Mouse (Mus musculus): ENCODE measurements around the gene Sipa1.

GRCm38 (mm10) chr19:5637069-5638047 lies 26.1 kb downstream of the Sipa1 start, which contains the start of gene Rela:
- TF ChIP-seq CTCF (IDR thresholded peaks at IDR 0.05; ENCODE audit: low read depth), result no peak
- TF ChIP-seq EP300 (IDR thresholded peaks at IDR 0.05; ENCODE audit: low read depth), result no peak
